Mouse (Mus musculus): ENCODE measurements around the gene Mrpl37. TPM values are rescaled to one million over a fixed set of nuclear protein-coding genes. Genes with fewer than 3 reads are reported as not detected.

Gene Mrpl37
- 33.4 TPM for polyA plus RNA-seq (2014; fragmentation: Illumina TruSeq; extraction: RNeasy Lipid Tissue Mini Kit (QIAGEN cat#74804); ENCODE audit: low read depth, low replicate concordance)

DNA sequence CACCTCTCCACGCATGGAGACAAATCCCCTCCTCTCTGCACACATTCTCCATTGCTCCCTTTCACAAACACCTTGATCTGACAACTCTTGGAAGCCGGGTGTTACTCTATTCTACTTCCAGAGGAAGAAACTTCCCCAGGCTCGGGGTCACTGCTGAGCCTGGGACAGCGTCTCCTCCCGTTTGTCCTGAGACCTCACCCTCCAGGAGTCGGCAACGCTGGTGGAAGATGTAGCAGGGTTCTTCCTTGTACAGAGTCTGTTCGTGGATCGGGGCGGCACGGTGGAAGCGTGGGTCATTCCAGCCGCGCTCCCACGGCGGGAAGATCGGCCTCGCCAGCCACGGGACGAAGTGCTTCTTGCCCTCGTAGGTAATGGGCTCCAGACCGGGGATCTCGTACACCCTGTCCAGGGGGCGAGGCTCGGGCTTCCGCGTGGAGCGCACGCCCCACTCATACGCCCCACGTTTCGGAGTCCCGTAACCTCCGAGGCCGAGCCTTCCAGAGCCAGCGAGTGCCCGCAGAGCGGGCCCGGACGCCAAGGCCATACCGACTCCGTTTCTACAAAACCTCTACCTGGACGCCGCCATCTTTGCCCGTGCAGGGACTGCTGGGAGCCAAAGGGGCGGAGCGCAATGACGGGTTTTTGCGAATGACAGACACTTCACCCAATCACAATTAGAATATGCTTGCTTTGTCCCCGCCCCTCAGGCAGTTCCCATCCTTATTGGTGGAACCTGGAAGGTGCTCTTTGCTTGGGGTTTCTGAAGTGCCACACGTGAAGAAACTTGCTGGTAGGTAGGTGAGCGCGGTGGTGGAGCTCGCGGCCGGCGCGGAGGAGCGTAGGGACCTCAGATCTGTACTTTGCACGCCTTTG, at the start of gene Mrpl37, which contains the start of gene Cyb5rl:
Mrpl37 (minus strand) TSS at position 617 of the 873 bp plus-strand sequence.
Cyb5rl (plus strand) TSS at position 737 of the 873 bp plus-strand sequence.

DNA sequence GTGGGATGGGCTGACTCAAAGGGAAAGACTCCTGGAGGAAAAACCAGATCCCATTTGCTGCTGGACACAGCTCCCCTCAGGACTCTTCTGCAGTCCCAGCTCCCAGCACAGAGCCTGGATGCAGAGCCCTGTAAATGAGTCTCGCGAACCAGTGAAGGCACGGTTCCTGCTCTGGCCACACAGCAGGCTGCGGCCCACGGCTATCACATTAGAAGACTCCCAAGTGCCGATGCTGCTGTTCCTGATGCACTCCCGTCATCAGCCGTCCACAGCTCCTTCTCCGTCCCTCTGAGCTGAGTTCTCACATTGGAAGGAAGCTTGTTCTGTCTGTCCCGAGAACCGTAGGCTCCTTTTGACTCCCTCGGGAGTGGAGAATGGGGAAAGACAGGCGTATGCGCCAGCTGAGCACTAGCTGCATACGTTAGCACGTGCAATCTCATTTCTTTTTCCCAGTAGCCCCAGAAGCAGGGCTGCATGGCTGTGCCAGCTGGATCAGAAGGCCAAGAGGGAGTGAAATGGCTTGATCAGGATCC, 30.2 kb upstream of the Mrpl37 start, which contains the start of gene Cdcp2:
Cdcp2 (plus strand) TSS at position 51 of the 533 bp plus-strand sequence.

Other genes with a start within 250 kb of the Mrpl37 start
- 107 TPM for gene Ssbp3, start 156.2 kb downstream of the Mrpl37 start, polyA plus RNA-seq (2014; fragmentation: Illumina TruSeq; extraction: RNeasy Lipid Tissue Mini Kit (QIAGEN cat#74804); ENCODE audit: low read depth, low replicate concordance)
- gene Cyb5rl, start 120 bp upstream of the Mrpl37 start, polyA plus RNA-seq (2014; fragmentation: Illumina TruSeq; extraction: RNeasy Lipid Tissue Mini Kit (QIAGEN cat#74804); ENCODE audit: low read depth, low replicate concordance), result 1.5 TPM
- gene Cdcp2, start 30.0 kb upstream of the Mrpl37 start, polyA plus RNA-seq (2014; fragmentation: Illumina TruSeq; extraction: RNeasy Lipid Tissue Mini Kit (QIAGEN cat#74804); ENCODE audit: low read depth, low replicate concordance), result not detected
- 1,156 TPM for gene Tmem59, start 111.5 kb upstream of the Mrpl37 start, polyA plus RNA-seq (2014; fragmentation: Illumina TruSeq; extraction: RNeasy Lipid Tissue Mini Kit (QIAGEN cat#74804); ENCODE audit: low read depth, low replicate concordance)
- gene Tceanc2, start 112.2 kb upstream of the Mrpl37 start, polyA plus RNA-seq (2014; fragmentation: Illumina TruSeq; extraction: RNeasy Lipid Tissue Mini Kit (QIAGEN cat#74804); ENCODE audit: low read depth, low replicate concordance), result 43.5 TPM
- not detected for gene Ldlrad1, start 142.3 kb upstream of the Mrpl37 start, polyA plus RNA-seq (2014; fragmentation: Illumina TruSeq; extraction: RNeasy Lipid Tissue Mini Kit (QIAGEN cat#74804); ENCODE audit: low read depth, low replicate concordance)
- 95.1 TPM for gene Lrrc42, start 186.7 kb upstream of the Mrpl37 start, polyA plus RNA-seq (2014; fragmentation: Illumina TruSeq; extraction: RNeasy Lipid Tissue Mini Kit (QIAGEN cat#74804); ENCODE audit: low read depth, low replicate concordance)
- 130 TPM for gene Hspb11, start 186.7 kb upstream of the Mrpl37 start, polyA plus RNA-seq (2014; fragmentation: Illumina TruSeq; extraction: RNeasy Lipid Tissue Mini Kit (QIAGEN cat#74804); ENCODE audit: low read depth, low replicate concordance)
- gene Dio1, start 240.3 kb upstream of the Mrpl37 start, polyA plus RNA-seq (2014; fragmentation: Illumina TruSeq; extraction: RNeasy Lipid Tissue Mini Kit (QIAGEN cat#74804); ENCODE audit: low read depth, low replicate concordance), result 111 TPM
- gene Yipf1, start 247.5 kb upstream of the Mrpl37 start, polyA plus RNA-seq (2014; fragmentation: Illumina TruSeq; extraction: RNeasy Lipid Tissue Mini Kit (QIAGEN cat#74804); ENCODE audit: low read depth, low replicate concordance), result 101 TPM

Measured in sigmoid colon, adult 10 weeks (tissue).